Mouse (Mus musculus) limb, embryonic 14.5 days (tissue): ENCODE results near the gene Phc2. TPM values are rescaled to one million over a fixed set of nuclear protein-coding genes. Genes with fewer than 3 reads are reported as not detected.

ENCODE experiments used
- ATAC-seq: fragments of 200-750 bp; cut with Nextera tagmentation; 2 replicates; pipeline ENCODE4 v1.8.0; 2017; ENCODE audit warnings: low read depth, moderate number of reproducible peaks, moderate TSS enrichment; ENCODE audit not compliant: low FRiP score
- DNase-seq: peaks from one replicate; pipeline ENCODE4 v3.0.0-alpha.2; 2015; ENCODE audit warnings: low spot score
- H3K27ac ChIP-seq: fragments of 300-500 bp; sonication (generic); replicated peaks from 2 replicates; pipeline ENCODE4 v1.5.1; 2014; ENCODE audit warnings: low read depth, mild to moderate bottlenecking, low read length, moderate library complexity, mixed read lengths
- H3K27me3 ChIP-seq: fragments of 300-500 bp; sonication (generic); 2 replicates; pipeline ENCODE4 v1.6.1; 2014; ENCODE audit warnings: low read length, mixed read lengths; ENCODE audit not compliant: control insufficient read depth, insufficient read depth
- H3K36me3 ChIP-seq: fragments of 300-500 bp; sonication (generic); 2 replicates; pipeline ENCODE4 v1.6.1; 2014; ENCODE audit warnings: mild to moderate bottlenecking, low read length, moderate library complexity, mixed read lengths; ENCODE audit not compliant: control insufficient read depth, insufficient read depth
- H3K4me1 ChIP-seq: fragments of 300-500 bp; sonication (generic); 2 replicates; pipeline ENCODE4 v1.6.1; 2014; ENCODE audit warnings: antibody characterized with exemption, low read length, mixed read lengths; ENCODE audit not compliant: control insufficient read depth, insufficient read depth
- H3K4me2 ChIP-seq: fragments of 300-500 bp; sonication (generic); replicated peaks from 2 replicates; pipeline ENCODE4 v1.6.1; 2014; ENCODE audit warnings: low read depth, mild to moderate bottlenecking, low read length, moderate library complexity; ENCODE audit not compliant: severe bottlenecking
- H3K4me3 ChIP-seq: fragments of 300-500 bp; sonication (generic); replicated peaks from 2 replicates; pipeline ENCODE4 v1.5.1; 2014; ENCODE audit warnings: low read length
- H3K9ac ChIP-seq: fragments of 300-500 bp; sonication (generic); 2 replicates; pipeline ENCODE4 v1.6.1; 2014; ENCODE audit warnings: mild to moderate bottlenecking, low read depth, low read length, moderate library complexity; ENCODE audit not compliant: severe bottlenecking
- H3K9me3 ChIP-seq: fragments of 300-500 bp; sonication (generic); 2 replicates; pipeline ENCODE4 v1.6.1; 2016; ENCODE audit warnings: low read length; ENCODE audit not compliant: control insufficient read depth
- POLR2A ChIP-seq: fragments of 200-500 bp; IDR thresholded peaks from 2 replicates; pipeline ENCODE4 v1.8.0; 2012; ENCODE audit warnings: inconsistent platforms, mild to moderate bottlenecking, moderate library complexity, borderline replicate concordance; ENCODE audit not compliant: insufficient read depth, insufficient read length; ENCODE audit errors: extremely low read depth
- WGBS: fragments of 180-500 bp; shearing (Covaris S2); extraction: QIAGEN DNeasy Blood & Tissue Kit; methylation state at CpG from one replicate; pipeline ENCODE4 v1.1.7; 2014; 5-methylcytosine and 5-hydroxymethylcytosine counted together
- polyA plus RNA-seq, 2 experiments: library from polyadenylated mRNA; depleted of rRNA in 1 of 2; stranded (reverse) in 1 of 2; unstranded in 1 of 2; fragments of >200 nt; fragmentation: Nextera tagmentation in 1 of 2; extraction: Ambion mirVana in 1 of 2; gene quantifications; 2 replicates each; pipeline versions ENCODE4 v1.2.1 to v1.2.3; 2012 to 2014

The Phc2 gene
- polyA plus RNA-seq, 2 experiments = 69.8 to 103 TPM

DNA sequence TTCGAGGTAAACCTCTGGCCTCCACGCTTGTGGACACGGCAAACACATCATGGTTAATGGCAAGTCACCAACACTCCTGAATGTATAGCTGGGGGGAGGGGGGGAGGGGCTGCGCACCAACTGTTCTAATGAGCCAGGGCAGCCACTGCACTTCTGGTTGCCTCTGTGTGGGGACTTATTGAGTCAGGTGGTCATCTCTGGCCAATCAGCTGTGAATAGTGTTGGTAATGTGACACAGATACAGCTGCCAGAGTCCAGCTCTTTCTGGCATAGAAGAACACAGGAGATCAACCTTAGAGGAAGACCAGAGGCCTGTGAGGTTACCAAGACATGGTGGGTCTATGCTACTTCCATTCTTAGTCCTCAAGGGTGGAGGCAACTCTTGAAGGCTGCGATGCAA lies 116.2 kb downstream of the Phc2 start:
- Histone ChIP-seq H3K27me3 (no peaks in the 10 kb centered on the region), H3K4me2 (no peak overlapping the region), H3K9me3 (no peaks in the 10 kb centered on the region), H3K9ac (no peak overlapping the region), H3K4me1 (no peaks in the 10 kb centered on the region), H3K27ac (no peak overlapping the region), H3K4me3 (no peak overlapping the region), H3K36me3 (peaks cover 37% of the 10 kb centered on the region)
- peak; percentile 26 for DNase-seq
- WGBS = 60% methylated on average over 5 of the region's 5 CpGs
- ATAC-seq = peak; percentile 35; the same call in 1 of the 2 replicates
- TF ChIP-seq POLR2A = no peak

DNA sequence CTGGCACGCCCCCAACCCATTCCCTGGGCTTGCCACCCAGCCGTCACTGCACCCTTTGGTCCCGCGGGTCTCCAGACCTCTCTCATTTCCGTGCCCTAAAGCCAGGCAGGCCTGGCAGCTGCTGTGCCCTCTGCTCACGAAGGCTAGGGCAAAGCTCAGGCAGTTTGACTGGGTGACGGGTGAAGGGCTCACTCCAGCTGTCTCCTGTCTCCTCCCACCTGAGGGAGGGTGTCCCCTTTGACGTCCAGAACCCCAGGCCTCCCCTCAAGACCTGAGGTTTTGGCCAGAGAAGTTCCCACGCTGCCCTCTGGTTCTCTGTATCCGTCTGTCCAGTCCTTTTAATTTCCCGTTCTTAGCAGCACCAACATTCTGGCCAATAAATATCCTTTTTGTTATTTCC lies 119.3 kb downstream of the Phc2 start:
- Histone ChIP-seq H3K4me3 (no peak overlapping the region), H3K9ac (no peak overlapping the region), H3K27ac (no peak overlapping the region), H3K4me1 (no peaks in the 10 kb centered on the region), H3K9me3 (no peaks in the 10 kb centered on the region), H3K36me3 (peaks cover 68% of the 10 kb centered on the region), H3K27me3 (no peaks in the 10 kb centered on the region), H3K4me2 (no peak overlapping the region)
- ATAC-seq = no peak
- TF ChIP-seq POLR2A = no peak
- 89% methylated on average over 11 of the region's 11 CpGs for WGBS
- DNase-seq = no peak

DNA sequence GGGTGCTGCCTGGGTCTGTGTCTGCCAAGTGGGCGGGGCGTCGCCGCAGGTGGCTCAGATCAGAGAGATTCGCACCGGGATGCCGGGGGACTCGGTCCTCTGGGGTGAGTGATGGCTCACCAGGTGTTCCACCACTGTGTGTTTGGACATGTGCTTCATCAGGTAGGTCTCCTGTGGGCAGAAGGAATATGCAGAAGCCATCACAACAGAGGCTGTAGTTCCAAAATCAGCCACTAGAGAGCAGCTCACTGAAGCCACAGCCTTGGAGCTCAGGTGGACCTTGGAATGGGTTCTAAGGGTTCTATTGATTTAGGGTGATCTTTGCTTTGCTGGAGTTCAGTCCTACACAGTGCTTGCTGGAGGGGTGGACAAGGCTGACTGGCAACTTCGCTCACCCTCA lies 120.0 kb downstream of the Phc2 start:
- 83% methylated on average over 9 of the region's 9 CpGs for WGBS
- Histone ChIP-seq H3K4me3 (no peak overlapping the region), H3K36me3 (peaks cover 75% of the 10 kb centered on the region), H3K9me3 (no peaks in the 10 kb centered on the region), H3K4me1 (no peaks in the 10 kb centered on the region), H3K27ac (no peak overlapping the region), H3K4me2 (no peak overlapping the region), H3K27me3 (no peaks in the 10 kb centered on the region), H3K9ac (no peak overlapping the region)
- no peak for TF ChIP-seq POLR2A
- ATAC-seq (no peak), DNase-seq (no peak)

DNA sequence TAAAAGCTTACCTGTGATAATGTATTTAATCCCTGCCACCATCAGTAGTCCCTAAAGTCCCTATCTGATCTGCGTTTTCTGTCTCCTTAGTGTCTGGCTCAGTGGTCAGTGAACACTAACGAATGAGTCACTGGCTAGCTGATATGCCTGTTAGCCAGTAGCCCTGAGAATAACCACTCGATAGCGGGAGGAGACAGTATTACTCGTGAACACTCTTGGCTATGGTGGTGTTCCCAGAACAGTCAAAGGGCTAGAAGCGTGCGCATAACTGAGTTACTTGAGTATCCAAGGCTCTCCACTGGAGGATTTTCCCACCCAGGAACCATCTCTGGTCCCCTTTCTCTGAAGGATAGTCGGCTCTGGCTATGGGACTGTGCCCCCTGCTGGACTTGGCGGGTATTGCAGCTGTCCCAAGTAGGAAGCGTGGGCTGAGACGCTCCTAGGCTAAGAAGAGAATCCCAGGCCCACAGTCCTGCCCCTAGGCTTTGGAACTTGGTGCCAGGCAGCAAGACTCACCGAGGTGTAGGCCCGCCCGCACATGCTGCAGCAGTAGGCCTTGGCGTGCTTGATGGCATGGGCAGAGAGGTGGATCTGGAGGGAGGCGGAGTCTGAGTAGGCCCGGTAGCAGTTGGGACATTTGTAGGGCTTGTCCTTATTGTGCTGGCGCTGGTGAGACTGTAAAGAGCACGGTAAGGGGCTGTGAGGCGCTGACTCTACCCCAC lies 122.2 kb downstream of the Phc2 start:
- Histone ChIP-seq H3K36me3 (peaks cover 98% of the 10 kb centered on the region), H3K4me1 (no peaks in the 10 kb centered on the region), H3K9me3 (no peaks in the 10 kb centered on the region), H3K9ac (no peak overlapping the region), H3K4me3 (no peak overlapping the region), H3K27me3 (no peaks in the 10 kb centered on the region), H3K4me2 (no peak overlapping the region), H3K27ac (no peak overlapping the region)
- DNase-seq (peak; percentile 74), ATAC-seq (0 out of 2 replicates have a peak, but pooled peaks have one; percentile 35)
- 45% methylated on average over 20 of the region's 20 CpGs for WGBS
- no peak for TF ChIP-seq POLR2A

DNA sequence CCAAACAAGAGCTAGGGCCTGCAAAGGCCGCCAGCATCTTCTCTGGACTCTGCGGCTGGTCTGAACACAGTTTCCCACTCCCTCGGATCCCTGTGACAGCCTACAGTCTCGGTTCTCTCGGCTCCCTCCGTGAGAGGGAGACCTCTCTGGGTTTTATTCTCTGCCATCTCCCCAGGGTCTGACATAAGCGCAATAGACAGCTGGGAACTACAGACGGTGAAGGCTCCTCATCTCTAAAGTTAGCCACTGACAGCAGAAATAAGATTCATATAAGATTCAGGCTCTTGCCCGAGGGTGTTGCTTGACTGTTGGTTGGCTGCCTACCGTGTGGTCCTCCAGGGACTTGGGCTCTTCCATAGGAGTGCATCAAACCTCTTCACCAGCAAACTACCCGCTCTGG lies 123.1 kb downstream of the Phc2 start:
- H3K36me3 ChIP-seq = peaks cover 99% of the 10 kb centered on the region
- ATAC-seq = no peak
- no peak for DNase-seq
- no peak overlapping the region for H3K4me3 ChIP-seq
- no peak overlapping the region for H3K4me2 ChIP-seq
- no peaks in the 10 kb centered on the region for H3K27me3 ChIP-seq
- H3K4me1 ChIP-seq = no peaks in the 10 kb centered on the region
- H3K27ac ChIP-seq = no peak overlapping the region
- 90% methylated on average over 11 of the region's 11 CpGs for WGBS
- no peak overlapping the region for H3K9ac ChIP-seq
- no peak for TF ChIP-seq POLR2A
- no peaks in the 10 kb centered on the region for H3K9me3 ChIP-seq
